Mouse (Mus musculus): ENCODE measurements around the gene Caprin2. TPM values are rescaled to one million over a fixed set of nuclear protein-coding genes. Genes with fewer than 3 reads are reported as not detected.
"Not testable (repeated sequence)": the region's sequence is repeated elsewhere in the genome, so short reads cannot be mapped to it uniquely, and the experiment has no call there.

Gene Caprin2
- polyA plus RNA-seq (2014; fragmentation: Nextera tagmentation; extraction: Ambion mirVana), result 11.4 and 13.7 TPM in 2 replicates

DNA sequence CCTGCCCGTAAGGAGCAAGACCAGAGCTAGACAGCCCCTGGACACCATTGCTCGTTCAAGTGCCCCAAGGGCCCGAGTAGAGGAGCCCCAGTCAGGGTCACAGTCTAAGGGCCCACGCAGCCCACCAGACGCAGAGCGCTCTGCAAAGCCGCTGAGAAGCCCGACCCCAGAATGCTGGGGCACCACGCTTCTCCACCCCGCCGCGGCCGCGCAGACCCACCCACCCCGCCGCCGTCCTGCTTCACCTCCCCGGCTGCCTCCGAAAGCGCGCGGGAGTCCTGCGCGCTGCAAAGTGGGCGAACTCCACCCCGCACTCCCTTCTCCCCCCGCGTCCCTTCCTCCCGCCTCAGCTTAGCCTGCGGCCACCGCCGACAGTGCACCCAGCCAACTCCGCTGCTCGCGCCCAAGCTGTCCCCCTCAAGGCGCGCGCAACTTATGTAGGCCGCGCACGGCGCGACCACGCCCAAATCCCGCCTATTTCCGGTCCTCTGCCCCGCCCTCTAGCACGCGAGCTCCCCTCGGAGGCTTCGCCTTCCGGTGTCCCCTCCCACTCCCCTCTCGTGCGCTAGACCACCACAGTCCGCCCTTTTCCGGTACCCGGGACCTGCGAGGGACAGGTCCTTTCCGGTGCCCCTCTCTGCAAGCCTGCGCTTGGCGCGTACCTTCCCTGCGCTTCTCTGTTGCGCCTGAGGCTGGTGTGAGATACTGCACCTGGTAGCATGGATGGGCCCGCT lies at the start of gene Caprin2:
Caprin2 (minus strand) TSS at position 465 of the 734 bp plus-strand sequence.
- Histone ChIP-seq H3K4me3 (ENCODE audit: low read depth, low read length) (peak within 1 kb of the TSS; percentile 76), H3K4me2 (ENCODE audit: low read length) (peak within 1 kb of the TSS; percentile 96), H3K9me3 (ENCODE audit: control insufficient read depth, low read length) (no peaks in the 10 kb centered on the region), H3K4me1 (replicated peaks; ENCODE audit: control insufficient read depth, insufficient read depth, low read length) (no peaks in the 10 kb centered on the region; the same call in 1 of the 2 replicates), H3K27me3 (replicated peaks; ENCODE audit: control insufficient read depth, insufficient read depth, low read length) (no peaks in the 10 kb centered on the region), H3K9ac (ENCODE audit: low read length) (peak within 1 kb of the TSS; percentile 78), H3K27ac (ENCODE audit: low read depth) (peak within 1 kb of the TSS; percentile 84), H3K36me3 (ENCODE audit: control insufficient read depth, insufficient read depth, low read length) (no peaks in the 10 kb centered on the region)
- DNase-seq (ENCODE audit: low spot score) (peak; percentile 99), ATAC-seq (replicated peaks; ENCODE audit: low FRiP score, low TSS enrichment, low read depth) (peak; percentile 97)
- 1% methylated on average over 63 of the region's 65 CpGs for WGBS

DNA sequence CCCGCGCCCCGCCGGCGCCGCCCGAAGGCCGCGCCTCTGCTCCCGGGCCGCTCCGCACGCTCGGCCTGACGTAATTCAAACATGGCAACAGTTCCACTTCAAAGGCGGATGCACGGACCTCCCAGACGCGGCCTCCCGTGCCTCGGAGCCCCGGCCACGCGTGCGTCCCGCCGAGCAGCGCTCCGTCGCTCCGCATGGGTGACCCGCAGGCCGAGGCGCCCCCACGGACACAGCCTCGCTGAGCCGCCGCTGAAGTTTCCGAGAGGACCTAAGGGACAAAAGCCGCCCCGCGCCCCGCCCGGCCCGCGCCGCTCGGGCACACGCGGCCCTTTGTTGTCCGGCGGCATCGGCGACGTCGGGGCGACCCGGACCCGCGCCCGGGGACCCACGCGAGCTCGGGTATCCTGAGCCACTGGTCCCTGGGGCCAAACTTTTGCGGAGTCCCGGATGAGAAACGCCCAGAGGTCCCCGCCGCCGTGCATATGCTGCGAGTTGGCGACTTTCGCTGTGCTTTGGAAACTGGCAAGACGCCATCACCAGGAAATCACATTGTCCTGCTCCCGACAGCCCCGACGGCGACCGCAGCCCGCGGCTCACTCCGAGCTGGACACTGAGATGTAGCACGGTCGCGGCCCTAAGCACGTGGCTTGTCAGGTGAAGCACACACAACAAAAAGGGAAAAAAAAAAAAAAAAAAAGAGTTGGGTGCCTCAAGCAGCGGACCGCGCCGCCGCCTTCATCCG lies 48.9 kb upstream of the Caprin2 start:
- Histone ChIP-seq H3K4me1 (replicated peaks; ENCODE audit: control insufficient read depth, insufficient read depth, low read length) (peaks cover 8% of the 10 kb centered on the region; the same call in 1 of the 2 replicates), H3K27ac (ENCODE audit: low read depth) (peak overlapping the region; percentile 95), H3K36me3 (ENCODE audit: control insufficient read depth, insufficient read depth, low read length) (peaks cover 11% of the 10 kb centered on the region; the same call in 1 of the 2 replicates), H3K9ac (ENCODE audit: low read length) (peak overlapping the region; percentile 97), H3K4me2 (ENCODE audit: low read length) (peak overlapping the region; percentile 77), H3K9me3 (ENCODE audit: control insufficient read depth, low read length) (no peaks in the 10 kb centered on the region), H3K27me3 (replicated peaks; ENCODE audit: control insufficient read depth, insufficient read depth, low read length) (no peaks in the 10 kb centered on the region), H3K4me3 (ENCODE audit: low read depth, low read length) (peak overlapping the region; percentile 68)
- under 1% methylated on average over 92 of the region's 92 CpGs for WGBS
- peak; percentile 70 for ATAC-seq (replicated peaks; ENCODE audit: low FRiP score, low TSS enrichment, low read depth)
- peak; percentile 92 for DNase-seq (ENCODE audit: low spot score)

DNA sequence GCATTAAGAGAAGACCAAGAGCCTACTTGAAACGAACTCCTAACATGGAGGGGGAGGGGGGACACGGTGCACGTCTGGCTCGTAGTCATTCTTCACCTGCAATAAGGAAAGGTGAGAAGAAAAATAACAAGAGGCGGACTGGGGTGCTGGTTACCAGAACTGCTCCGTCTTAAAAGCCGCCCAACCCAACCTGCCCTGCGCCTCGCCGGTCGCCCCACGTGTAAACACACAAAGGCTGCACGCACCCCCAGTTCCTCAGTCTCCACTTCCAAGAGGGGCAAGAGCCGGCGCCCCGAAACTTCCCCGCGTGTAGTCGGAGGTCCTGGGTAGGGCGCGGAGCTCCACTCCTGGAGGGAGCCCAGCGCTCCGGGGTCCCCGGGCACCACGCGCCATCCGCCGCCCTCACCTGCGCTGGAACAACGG lies 48.3 kb upstream of the Caprin2 start:
- peak; percentile 14; the same call in 1 of the 2 replicates for ATAC-seq (replicated peaks; ENCODE audit: low FRiP score, low TSS enrichment, low read depth)
- Histone ChIP-seq H3K36me3 (ENCODE audit: control insufficient read depth, insufficient read depth, low read length) (peaks cover 11% of the 10 kb centered on the region; the same call in 1 of the 2 replicates), H3K4me1 (replicated peaks; ENCODE audit: control insufficient read depth, insufficient read depth, low read length) (peaks cover 10% of the 10 kb centered on the region; the same call in 1 of the 2 replicates), H3K4me2 (ENCODE audit: low read length) (peak overlapping the region; percentile 77), H3K9me3 (ENCODE audit: control insufficient read depth, low read length) (no peaks in the 10 kb centered on the region), H3K9ac (ENCODE audit: low read length) (peak overlapping the region; percentile 97), H3K27ac (ENCODE audit: low read depth) (peak overlapping the region; percentile 95), H3K4me3 (ENCODE audit: low read depth, low read length) (peak overlapping the region; percentile 68), H3K27me3 (replicated peaks; ENCODE audit: control insufficient read depth, insufficient read depth, low read length) (no peaks in the 10 kb centered on the region)
- peak; percentile 82 for DNase-seq (ENCODE audit: low spot score)
- 0% methylated on average over 30 of the region's 30 CpGs for WGBS

DNA sequence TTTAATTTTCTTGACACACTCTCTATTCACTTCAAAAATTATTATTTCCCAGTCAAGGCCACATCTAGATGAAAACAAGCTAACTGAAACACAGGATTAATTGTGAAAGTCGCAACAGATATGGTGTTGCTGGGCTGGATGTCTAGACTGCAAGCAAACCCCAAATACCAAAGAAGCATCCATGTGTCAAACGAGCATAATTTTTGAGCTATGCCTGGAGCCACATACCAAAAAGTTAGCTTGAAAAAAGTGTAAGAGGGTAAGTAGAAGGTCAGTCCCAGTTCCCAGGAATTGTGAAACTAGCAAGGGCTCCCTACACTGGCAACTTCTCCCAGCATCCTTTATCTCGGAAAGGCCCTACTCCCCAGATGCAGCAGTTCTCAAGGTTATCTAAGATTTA lies 47.7 kb upstream of the Caprin2 start:
- H3K36me3 ChIP-seq (ENCODE audit: control insufficient read depth, insufficient read depth, low read length), result peaks cover 11% of the 10 kb centered on the region; the same call in 1 of the 2 replicates
- no peak for ATAC-seq (replicated peaks; ENCODE audit: low FRiP score, low TSS enrichment, low read depth)
- H3K27me3 ChIP-seq (replicated peaks; ENCODE audit: control insufficient read depth, insufficient read depth, low read length), result no peaks in the 10 kb centered on the region
- H3K4me1 ChIP-seq (replicated peaks; ENCODE audit: control insufficient read depth, insufficient read depth, low read length), result peaks cover 13% of the 10 kb centered on the region; the same call in 1 of the 2 replicates
- H3K4me3 ChIP-seq (ENCODE audit: low read depth, low read length), result peak overlapping the region; percentile 68
- no peaks in the 10 kb centered on the region for H3K9me3 ChIP-seq (ENCODE audit: control insufficient read depth, low read length)
- peak overlapping the region; percentile 77 for H3K4me2 ChIP-seq (ENCODE audit: low read length)
- peak overlapping the region; percentile 97 for H3K9ac ChIP-seq (ENCODE audit: low read length)
- DNase-seq (ENCODE audit: low spot score), result peak; percentile 57
- WGBS, result 20% methylated on average over 3 of the region's 3 CpGs
- no peak overlapping the region for H3K27ac ChIP-seq (ENCODE audit: low read depth)

GRCm38 (mm10) chr6:148942406-148942805 lies 46.4 kb upstream of the Caprin2 start:
- WGBS, result 74% methylated on average over 4 of the region's 4 CpGs
- Histone ChIP-seq H3K4me2 (ENCODE audit: low read length) (no peak overlapping the region), H3K36me3 (ENCODE audit: control insufficient read depth, insufficient read depth, low read length) (peaks cover 11% of the 10 kb centered on the region; the same call in 1 of the 2 replicates), H3K27me3 (replicated peaks; ENCODE audit: control insufficient read depth, insufficient read depth, low read length) (no peaks in the 10 kb centered on the region), H3K27ac (ENCODE audit: low read depth) (no peak overlapping the region), H3K4me1 (replicated peaks; ENCODE audit: control insufficient read depth, insufficient read depth, low read length) (peaks cover 16% of the 10 kb centered on the region; the same call in 1 of the 2 replicates), H3K9ac (ENCODE audit: low read length) (no peak overlapping the region), H3K9me3 (ENCODE audit: control insufficient read depth, low read length) (no peaks in the 10 kb centered on the region), H3K4me3 (ENCODE audit: low read depth, low read length) (no peak overlapping the region)
- peak; percentile 58 for DNase-seq (ENCODE audit: low spot score)
- ATAC-seq (replicated peaks; ENCODE audit: low FRiP score, low TSS enrichment, low read depth), result no peak

DNA sequence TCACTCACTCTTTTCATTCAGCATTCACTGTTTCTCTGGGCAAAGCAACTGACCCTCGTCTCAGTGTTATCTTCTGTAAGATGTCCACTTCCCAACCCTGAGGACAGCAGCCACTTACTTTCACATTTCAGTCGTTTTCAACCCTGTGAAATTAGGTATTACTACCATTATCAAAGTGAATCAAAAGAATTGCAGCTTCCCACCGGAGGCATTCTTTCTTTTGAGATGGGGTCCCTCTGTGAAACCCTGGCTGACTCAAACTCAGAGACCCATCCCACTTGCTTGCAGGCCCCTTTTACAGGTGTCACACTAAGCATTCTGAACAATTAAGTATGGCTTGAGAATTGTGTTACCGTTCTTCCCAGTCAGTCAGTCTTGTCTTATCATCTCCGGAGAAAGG lies 45.8 kb upstream of the Caprin2 start:
- DNase-seq (ENCODE audit: low spot score), result no peak
- no peaks in the 10 kb centered on the region for H3K27me3 ChIP-seq (replicated peaks; ENCODE audit: control insufficient read depth, insufficient read depth, low read length)
- peaks cover 11% of the 10 kb centered on the region; the same call in 1 of the 2 replicates for H3K36me3 ChIP-seq (ENCODE audit: control insufficient read depth, insufficient read depth, low read length)
- H3K27ac ChIP-seq (ENCODE audit: low read depth), result no peak overlapping the region
- no peak overlapping the region for H3K4me3 ChIP-seq (ENCODE audit: low read depth, low read length)
- 0 out of 2 replicates have a peak overlapping the region, but pooled peaks have one; percentile 13 for H3K4me2 ChIP-seq (ENCODE audit: low read length)
- peaks cover 16% of the 10 kb centered on the region; the same call in 1 of the 2 replicates for H3K4me1 ChIP-seq (replicated peaks; ENCODE audit: control insufficient read depth, insufficient read depth, low read length)
- H3K9ac ChIP-seq (ENCODE audit: low read length), result no peak overlapping the region
- WGBS, result 57% methylated on average over 5 of the region's 5 CpGs
- ATAC-seq (replicated peaks; ENCODE audit: low FRiP score, low TSS enrichment, low read depth), result no peak
- no peaks in the 10 kb centered on the region for H3K9me3 ChIP-seq (ENCODE audit: control insufficient read depth, low read length)

GRCm38 (mm10) chr6:148940383-148940782 lies 44.3 kb upstream of the Caprin2 start:
- H3K9ac ChIP-seq (ENCODE audit: low read length); H3K4me2 ChIP-seq (ENCODE audit: low read length); H3K4me3 ChIP-seq (ENCODE audit: low read depth, low read length); H3K27ac ChIP-seq (ENCODE audit: low read depth); ATAC-seq (replicated peaks; ENCODE audit: low FRiP score, low TSS enrichment, low read depth); H3K9me3 ChIP-seq (ENCODE audit: control insufficient read depth, low read length); H3K27me3 ChIP-seq (replicated peaks; ENCODE audit: control insufficient read depth, insufficient read depth, low read length): not testable (repeated sequence)
- peaks cover 19% of the 10 kb centered on the region for H3K4me1 ChIP-seq (replicated peaks; ENCODE audit: control insufficient read depth, insufficient read depth, low read length)
- WGBS, result 82% methylated on average over 2 of the region's 3 CpGs
- peaks cover 11% of the 10 kb centered on the region; the same call in 1 of the 2 replicates for H3K36me3 ChIP-seq (ENCODE audit: control insufficient read depth, insufficient read depth, low read length)
- peak; percentile 48 for DNase-seq (ENCODE audit: low spot score)

- Histone ChIP-seq H3K4me1 (replicated peaks; ENCODE audit: control insufficient read depth, insufficient read depth, low read length) (peaks cover 20% of the 10 kb centered on the region), H3K4me3 (ENCODE audit: low read depth, low read length) (no peak overlapping the region), H3K27me3 (replicated peaks; ENCODE audit: control insufficient read depth, insufficient read depth, low read length) (no peaks in the 10 kb centered on the region), H3K9me3 (ENCODE audit: control insufficient read depth, low read length) (no peaks in the 10 kb centered on the region), H3K36me3 (ENCODE audit: control insufficient read depth, insufficient read depth, low read length) (peaks cover 10% of the 10 kb centered on the region; the same call in 1 of the 2 replicates), H3K27ac (ENCODE audit: low read depth) (no peak overlapping the region), H3K4me2 (ENCODE audit: low read length) (no peak overlapping the region), H3K9ac (ENCODE audit: low read length) (no peak overlapping the region)
- WGBS, result 58% methylated on average over 1 of the region's 1 CpGs
- no peak for ATAC-seq (replicated peaks; ENCODE audit: low FRiP score, low TSS enrichment, low read depth)
- DNase-seq (ENCODE audit: low spot score), result no peak
Measured at GRCm38 (mm10) chr6:148937693-148938092, 41.7 kb upstream of the Caprin2 start.
